ENCODE assay signal across 28 mouse cellular contexts in genomic region chr16:5740776-5741175, GRCm38 (mm10).
A peak's percentile ranks its signal among the peaks of the same experiment; 100 is the strongest.
DNase-seq lines count a peak whose midpoint lies in the region; ATAC-seq and TF ChIP-seq lines count a peak whose summit lies in the region.
"Had no signal": no experiment of that assay in that cellular context is flagged by ENCODE, and none has a peak within 500 bp of the region (broad histone marks: within the 10 kb centered on the region; RNA-seq: fewer than 3 reads in every experiment).

No protein-coding gene starts in this region.

- H3K27ac ChIP-seq in forebrain, postnatal 0 days (ENCODE audit: low read depth, low read length) = no peak overlapping the region
- H3K27ac ChIP-seq in forebrain, embryonic 15.5 days (replicated peaks) = no peak overlapping the region
- no peak overlapping the region for H3K27ac ChIP-seq in midbrain, postnatal 0 days (ENCODE audit: low read depth, low read length)
- no peak overlapping the region for H3K27ac ChIP-seq in midbrain, embryonic 14.5 days (replicated peaks; ENCODE audit: low read depth, low read length)
- H3K27ac ChIP-seq: embryonic facial prominence, embryonic 15.5 days; hindbrain, postnatal 0 days; limb, embryonic 15.5 days; liver, embryonic 14.5 days; midbrain, embryonic 13.5 days; neural tube, embryonic 12.5 days had no signal

- H3K4me3 ChIP-seq in forebrain, postnatal 0 days (ENCODE audit: low read depth, low read length) = no peak overlapping the region
- H3K4me3 ChIP-seq in forebrain, embryonic 15.5 days = no peak overlapping the region
- no peak overlapping the region for H3K4me3 ChIP-seq in midbrain, postnatal 0 days (ENCODE audit: low read depth, low read length)
- no peak overlapping the region for H3K4me3 ChIP-seq in midbrain, embryonic 14.5 days (replicated peaks; ENCODE audit: low read depth, low read length)
- H3K4me3 ChIP-seq: embryonic facial prominence, embryonic 15.5 days; limb, embryonic 15.5 days; megakaryocyte, embryonic 14.5 days; midbrain, embryonic 13.5 days; neural tube, embryonic 12.5 days had no signal

- DNase-seq in forebrain, postnatal 0 days = peak; percentile 35
- peak; percentile 45 to 71 for DNase-seq in layer of hippocampus, adult 18-20 months (ENCODE audit: low spot score in 2 of 2)
- DNase-seq in layer of hippocampus, postnatal 10 days (ENCODE audit: low spot score in 2 of 2) = no peak
- DNase-seq in midbrain, postnatal 0 days (ENCODE audit: low spot score) = no peak
- no peak for DNase-seq in midbrain, embryonic 14.5 days
- peak; percentile 14 for DNase-seq in right cerebral cortex, postnatal 25 days
- no peak for DNase-seq in kidney, postnatal 10 days
- DNase-seq: adrenal gland, adult 8-10 months; cerebellum, adult 8-10 months; gastrocnemius, postnatal 14 days; heart, adult 11 months; heart, postnatal 10 days; kidney, adult 9 months; kidney, postnatal 25 days; lung, embryonic 14.5 days; thymus, postnatal 25 days had no signal

- H3K27me3 ChIP-seq in forebrain, postnatal 0 days (ENCODE audit: insufficient read depth, low read length) = no peaks in the 10 kb centered on the region
- H3K27me3 ChIP-seq in forebrain, embryonic 15.5 days = peaks cover 29% of the 10 kb centered on the region; the same call in 1 of the 2 replicates
- H3K27me3 ChIP-seq in midbrain, postnatal 0 days (ENCODE audit: insufficient read depth, low read length) = no peaks in the 10 kb centered on the region
- H3K27me3 ChIP-seq in midbrain, embryonic 14.5 days (ENCODE audit: control insufficient read depth, insufficient read depth, low read length) = no peaks in the 10 kb centered on the region
- H3K27me3 ChIP-seq: embryonic facial prominence, embryonic 15.5 days; limb, embryonic 15.5 days; megakaryocyte, embryonic 14.5 days; midbrain, embryonic 13.5 days; neural tube, embryonic 12.5 days had no signal

- H3K4me1 ChIP-seq in forebrain, postnatal 0 days (ENCODE audit: insufficient read depth) = no peaks in the 10 kb centered on the region
- H3K4me1 ChIP-seq in forebrain, embryonic 15.5 days = peaks cover 3% of the 10 kb centered on the region; the same call in 1 of the 2 replicates
- no peaks in the 10 kb centered on the region for H3K4me1 ChIP-seq in midbrain, postnatal 0 days (ENCODE audit: insufficient read depth, low read length)
- no peaks in the 10 kb centered on the region for H3K4me1 ChIP-seq in midbrain, embryonic 14.5 days (ENCODE audit: control insufficient read depth, insufficient read depth, low read length)
- H3K4me1 ChIP-seq: embryonic facial prominence, embryonic 15.5 days; limb, embryonic 15.5 days; megakaryocyte, embryonic 14.5 days; midbrain, embryonic 13.5 days; neural tube, embryonic 12.5 days had no signal

- 58% methylated on average over 7 of the region's 7 CpGs for WGBS in forebrain, postnatal 0 days
- 67% methylated on average over 7 of the region's 7 CpGs for WGBS in forebrain, embryonic 15.5 days
- 59% methylated on average over 7 of the region's 7 CpGs for WGBS in midbrain, postnatal 0 days
- WGBS in midbrain, embryonic 14.5 days = 80% methylated on average over 7 of the region's 7 CpGs

- no peak overlapping the region for H3K4me2 ChIP-seq in forebrain, postnatal 0 days (ENCODE audit: low read depth)
- no peak overlapping the region for H3K4me2 ChIP-seq in forebrain, embryonic 15.5 days (replicated peaks)
- no peak overlapping the region for H3K4me2 ChIP-seq in midbrain, postnatal 0 days (ENCODE audit: low read depth, low read length, poor library complexity, severe bottlenecking)
- H3K4me2 ChIP-seq in midbrain, embryonic 14.5 days (ENCODE audit: low read length) = no peak overlapping the region
- H3K4me2 ChIP-seq: embryonic facial prominence, embryonic 15.5 days; heart, embryonic 11.5 days; limb, embryonic 15.5 days; lung, embryonic 14.5 days; midbrain, embryonic 13.5 days; neural tube, embryonic 12.5 days had no signal

- H3K9ac ChIP-seq in forebrain, postnatal 0 days = no peak overlapping the region
- H3K9ac ChIP-seq in forebrain, embryonic 15.5 days (replicated peaks) = no peak overlapping the region
- H3K9ac ChIP-seq in midbrain, postnatal 0 days (replicated peaks; ENCODE audit: low read length, poor library complexity, severe bottlenecking) = 0 out of 2 replicates have a peak overlapping the region, but pooled peaks have one; percentile 19
- no peak overlapping the region for H3K9ac ChIP-seq in midbrain, embryonic 14.5 days (replicated peaks; ENCODE audit: low read length)
- H3K9ac ChIP-seq: embryonic facial prominence, embryonic 15.5 days; limb, embryonic 15.5 days; liver, embryonic 14.5 days; lung, embryonic 14.5 days; midbrain, embryonic 13.5 days; neural tube, embryonic 12.5 days had no signal

- no peaks in the 10 kb centered on the region for H3K9me3 ChIP-seq in forebrain, postnatal 0 days (ENCODE audit: low read length)
- no peaks in the 10 kb centered on the region for H3K9me3 ChIP-seq in forebrain, embryonic 15.5 days
- no peaks in the 10 kb centered on the region for H3K9me3 ChIP-seq in midbrain, postnatal 0 days (ENCODE audit: low read length)
- H3K9me3 ChIP-seq in midbrain, embryonic 14.5 days (ENCODE audit: control insufficient read depth, low read length) = no peaks in the 10 kb centered on the region
- H3K9me3 ChIP-seq: embryonic facial prominence, embryonic 15.5 days; limb, embryonic 15.5 days; megakaryocyte, embryonic 14.5 days; midbrain, embryonic 13.5 days; neural tube, embryonic 12.5 days had no signal

- TF ChIP-seq CTCF in forebrain, postnatal 0 days (IDR thresholded peaks at IDR 0.05; ENCODE audit: low read depth) = no peak
- no peak for TF ChIP-seq CTCF in midbrain, postnatal 0 days (IDR thresholded peaks at IDR 0.05)

- H3K36me3 ChIP-seq in forebrain, postnatal 0 days (ENCODE audit: insufficient read depth) = no peaks in the 10 kb centered on the region
- no peaks in the 10 kb centered on the region for H3K36me3 ChIP-seq in forebrain, embryonic 15.5 days
- no peaks in the 10 kb centered on the region for H3K36me3 ChIP-seq in midbrain, postnatal 0 days (ENCODE audit: insufficient read depth, low read length)
- H3K36me3 ChIP-seq in midbrain, embryonic 14.5 days (ENCODE audit: control insufficient read depth, insufficient read depth, low read length) = no peaks in the 10 kb centered on the region
- H3K36me3 ChIP-seq: embryonic facial prominence, embryonic 15.5 days; limb, embryonic 15.5 days; midbrain, embryonic 13.5 days; neural tube, embryonic 12.5 days had no signal

- ATAC-seq in forebrain, postnatal 0 days = no peak
- ATAC-seq in forebrain, embryonic 15.5 days (replicated peaks) = no peak
- ATAC-seq in midbrain, postnatal 0 days (ENCODE audit: low FRiP score) = no peak
- no peak for ATAC-seq in midbrain, embryonic 14.5 days (ENCODE audit: low FRiP score, low TSS enrichment)
- ATAC-seq: activated CD4-positive, CD25-positive, alpha-beta regulatory T cell, adult 4 months; forebrain, embryonic 16.5 days; hindbrain, postnatal 0 days; intestine, embryonic 16.5 days; midbrain, embryonic 13.5 days had no signal

Comparison
In these comparisons a context has a peak if more than half of its experiments do, and no peak if none do; other contexts are left out.
1. DNase-seq: peak in forebrain, postnatal 0 days (single experiment), layer of hippocampus, adult 18-20 months (2 of 2) and right cerebral cortex, postnatal 25 days (single experiment); none in layer of hippocampus, postnatal 10 days (0 of 2), midbrain, postnatal 0 days (single experiment), midbrain, embryonic 14.5 days (single experiment) and kidney, postnatal 10 days (single experiment).